Mouse (Mus musculus) liver, embryonic 16.5 days (tissue): Measurements from ENCODE around the gene Hpcal1. TPM values are rescaled to one million over a fixed set of nuclear protein-coding genes. Genes with fewer than 3 reads are reported as not detected.

Source experiments
- ATAC-seq: fragments of 200-750 bp; cut with Nextera tagmentation; 2 replicates; pipeline ENCODE4 v1.8.0; 2017; ENCODE audit warnings: low read depth, mild to moderate bottlenecking, moderate number of reproducible peaks, moderate library complexity
- H3K27ac ChIP-seq: fragments of 300-500 bp; sonication (generic); 2 replicates; pipeline ENCODE4 v1.5.1; 2014; ENCODE audit warnings: mild to moderate bottlenecking, low read length
- H3K27me3 ChIP-seq: fragments of 300-500 bp; sonication (generic); 2 replicates; pipeline ENCODE4 v1.6.1; 2014; ENCODE audit warnings: low read depth, low read length, mixed read lengths; ENCODE audit not compliant: control insufficient read depth, insufficient read depth
- H3K36me3 ChIP-seq: fragments of 300-500 bp; sonication (generic); 2 replicates; pipeline ENCODE4 v1.6.1; 2014; ENCODE audit warnings: mild to moderate bottlenecking; ENCODE audit not compliant: control insufficient read depth, insufficient read depth
- H3K4me1 ChIP-seq: fragments of 300-500 bp; sonication (generic); 2 replicates; pipeline ENCODE4 v1.6.1; 2014; ENCODE audit warnings: low read depth, low read length, mixed read lengths; ENCODE audit not compliant: control insufficient read depth
- H3K4me2 ChIP-seq: fragments of 300-500 bp; sonication (generic); 2 replicates; pipeline ENCODE4 v1.6.1; 2014; ENCODE audit warnings: low read depth, low read length, mixed read lengths
- H3K4me3 ChIP-seq: fragments of 300-500 bp; sonication (generic); 2 replicates; pipeline ENCODE4 v1.5.1; 2014; ENCODE audit warnings: low read depth, mild to moderate bottlenecking, low read length
- H3K9ac ChIP-seq: fragments of 300-500 bp; sonication (generic); 2 replicates; pipeline ENCODE4 v1.6.1; 2014; ENCODE audit warnings: low read depth, low read length
- H3K9me3 ChIP-seq: fragments of 300-500 bp; sonication (generic); replicated peaks from 2 replicates; pipeline ENCODE4 v1.6.1; 2016; ENCODE audit warnings: low read length; ENCODE audit not compliant: control insufficient read depth
- WGBS: fragments of 180-500 bp; shearing (Covaris S2); extraction: QIAGEN DNeasy Blood & Tissue Kit; methylation state at CpG from one replicate; pipeline ENCODE4 v1.1.7; 2014; ENCODE audit not compliant: insufficient replicate concordance; 5-methylcytosine and 5-hydroxymethylcytosine counted together
- polyA plus RNA-seq: library from polyadenylated mRNA; unstranded; fragments of >200 nt; fragmentation: Nextera tagmentation; extraction: Ambion mirVana; gene quantifications from 2 replicates; pipeline ENCODE4 v1.2.1, GENCODE M21; 2015

The Hpcal1 gene
- polyA plus RNA-seq, 1 experiment from 2014 or later = 23.6 TPM

GRCm38 (mm10) chr12:17692953-17693352 lies 2.3 kb downstream of the Hpcal1 start:
- WGBS = 56% methylated on average over 4 of the region's 4 CpGs
- ATAC-seq = no peak
- no peak overlapping the region for H3K4me3 ChIP-seq
- no peaks in the 10 kb centered on the region for H3K9me3 ChIP-seq
- H3K4me2 ChIP-seq = no peak overlapping the region
- H3K27ac ChIP-seq = no peak overlapping the region
- peaks cover 21% of the 10 kb centered on the region for H3K4me1 ChIP-seq
- H3K27me3 ChIP-seq = peaks cover 19% of the 10 kb centered on the region
- H3K36me3 ChIP-seq = no peaks in the 10 kb centered on the region
- no peak overlapping the region for H3K9ac ChIP-seq

GRCm38 (mm10) chr12:17694589-17695115 lies 4.0 kb downstream of the Hpcal1 start:
- Histone ChIP-seq H3K4me1 (peaks cover 25% of the 10 kb centered on the region), H3K4me3 (no peak overlapping the region), H3K9me3 (no peaks in the 10 kb centered on the region), H3K4me2 (no peak overlapping the region), H3K9ac (no peak overlapping the region), H3K36me3 (no peaks in the 10 kb centered on the region), H3K27ac (no peak overlapping the region), H3K27me3 (peaks cover 19% of the 10 kb centered on the region)
- ATAC-seq = no peak
- WGBS = 50% methylated on average over 1 of the region's 1 CpGs

GRCm38 (mm10) chr12:17696395-17696794 lies 5.7 kb downstream of the Hpcal1 start:
- Histone ChIP-seq H3K4me1 (peaks cover 25% of the 10 kb centered on the region), H3K4me2 (no peak overlapping the region), H3K27me3 (peaks cover 12% of the 10 kb centered on the region), H3K9ac (no peak overlapping the region), H3K36me3 (no peaks in the 10 kb centered on the region), H3K4me3 (no peak overlapping the region), H3K9me3 (no peaks in the 10 kb centered on the region), H3K27ac (no peak overlapping the region)
- 70% methylated on average over 7 of the region's 7 CpGs for WGBS
- no peak for ATAC-seq

GRCm38 (mm10) chr12:17698934-17699333 lies 8.3 kb downstream of the Hpcal1 start:
- Histone ChIP-seq H3K4me2 (no peak overlapping the region), H3K36me3 (no peaks in the 10 kb centered on the region), H3K4me1 (peaks cover 22% of the 10 kb centered on the region), H3K9ac (no peak overlapping the region), H3K27me3 (no peaks in the 10 kb centered on the region), H3K27ac (peak overlapping the region; percentile 66), H3K9me3 (no peaks in the 10 kb centered on the region), H3K4me3 (no peak overlapping the region)
- 53% methylated on average over 4 of the region's 4 CpGs for WGBS
- ATAC-seq = no peak

GRCm38 (mm10) chr12:17699480-17699879 lies 8.8 kb downstream of the Hpcal1 start:
- WGBS = 30% methylated on average over 1 of the region's 1 CpGs
- ATAC-seq = peak; percentile 80

GRCm38 (mm10) chr12:17701131-17701720 lies 10.6 kb downstream of the Hpcal1 start:
- H3K4me2 ChIP-seq = no peak overlapping the region
- H3K27me3 ChIP-seq = no peaks in the 10 kb centered on the region
- H3K9me3 ChIP-seq = no peaks in the 10 kb centered on the region
- H3K9ac ChIP-seq = no peak overlapping the region
- 47% methylated on average over 5 of the region's 5 CpGs for WGBS
- H3K4me1 ChIP-seq = peaks cover 11% of the 10 kb centered on the region
- H3K4me3 ChIP-seq = no peak overlapping the region
- no peak for ATAC-seq
- H3K27ac ChIP-seq = peak overlapping the region; percentile 43; the same call in 1 of the 2 replicates
- no peaks in the 10 kb centered on the region for H3K36me3 ChIP-seq

More at GRCm38 (mm10) chr12:17699480-17699879, 8.8 kb downstream of the Hpcal1 start:
- no peaks in the 10 kb centered on the region for H3K36me3 ChIP-seq
- peaks cover 20% of the 10 kb centered on the region for H3K4me1 ChIP-seq
- H3K9me3 ChIP-seq = no peaks in the 10 kb centered on the region
- no peak overlapping the region for H3K4me3 ChIP-seq
- H3K9ac ChIP-seq = no peak overlapping the region
- H3K27me3 ChIP-seq = no peaks in the 10 kb centered on the region
- H3K27ac ChIP-seq = peak overlapping the region; percentile 66
- H3K4me2 ChIP-seq = no peak overlapping the region

- Histone ChIP-seq H3K4me2 (no peak overlapping the region), H3K4me1 (peaks cover 11% of the 10 kb centered on the region), H3K27ac (peak overlapping the region; percentile 43; the same call in 1 of the 2 replicates), H3K9me3 (no peaks in the 10 kb centered on the region), H3K27me3 (no peaks in the 10 kb centered on the region), H3K36me3 (no peaks in the 10 kb centered on the region), H3K4me3 (no peak overlapping the region), H3K9ac (no peak overlapping the region)
- ATAC-seq = no peak
- 45% methylated on average over 2 of the region's 2 CpGs for WGBS
These were observed 11.1 kb downstream of the Hpcal1 start for GRCm38 (mm10) chr12:17701795-17702194.

- H3K27me3 ChIP-seq = no peaks in the 10 kb centered on the region
- H3K36me3 ChIP-seq = no peaks in the 10 kb centered on the region
- H3K9me3 ChIP-seq = no peaks in the 10 kb centered on the region
- peak overlapping the region; percentile 33; the same call in 1 of the 2 replicates for H3K9ac ChIP-seq
- 52% methylated on average over 9 of the region's 9 CpGs for WGBS
- H3K4me3 ChIP-seq = no peak overlapping the region
- peaks cover 11% of the 10 kb centered on the region for H3K4me1 ChIP-seq
- no peak overlapping the region for H3K4me2 ChIP-seq
- H3K27ac ChIP-seq = peak overlapping the region; percentile 23
- ATAC-seq = peak; percentile 42
These were observed 11.7 kb downstream of the Hpcal1 start for GRCm38 (mm10) chr12:17702257-17702943.

GRCm38 (mm10) chr12:17702944-17703335 lies 12.3 kb downstream of the Hpcal1 start:
- peak overlapping the region; percentile 23; the same call in 1 of the 2 replicates for H3K27ac ChIP-seq
- H3K4me3 ChIP-seq = no peak overlapping the region
- ATAC-seq = no peak
- no peak overlapping the region for H3K4me2 ChIP-seq
- H3K9me3 ChIP-seq = no peaks in the 10 kb centered on the region
- H3K4me1 ChIP-seq = peaks cover 11% of the 10 kb centered on the region
- no peaks in the 10 kb centered on the region for H3K27me3 ChIP-seq
- WGBS = 35% methylated on average over 6 of the region's 6 CpGs
- no peak overlapping the region for H3K9ac ChIP-seq
- H3K36me3 ChIP-seq = no peaks in the 10 kb centered on the region
